Mouse (Mus musculus): ENCODE results near the gene Lhfpl5.
A peak's percentile ranks its signal among the peaks of the same experiment; 100 is the strongest.
"Not testable (repeated sequence)": the region's sequence is repeated elsewhere in the genome, so short reads cannot be mapped to it uniquely, and the experiment has no call there.

Gene Lhfpl5

DNA sequence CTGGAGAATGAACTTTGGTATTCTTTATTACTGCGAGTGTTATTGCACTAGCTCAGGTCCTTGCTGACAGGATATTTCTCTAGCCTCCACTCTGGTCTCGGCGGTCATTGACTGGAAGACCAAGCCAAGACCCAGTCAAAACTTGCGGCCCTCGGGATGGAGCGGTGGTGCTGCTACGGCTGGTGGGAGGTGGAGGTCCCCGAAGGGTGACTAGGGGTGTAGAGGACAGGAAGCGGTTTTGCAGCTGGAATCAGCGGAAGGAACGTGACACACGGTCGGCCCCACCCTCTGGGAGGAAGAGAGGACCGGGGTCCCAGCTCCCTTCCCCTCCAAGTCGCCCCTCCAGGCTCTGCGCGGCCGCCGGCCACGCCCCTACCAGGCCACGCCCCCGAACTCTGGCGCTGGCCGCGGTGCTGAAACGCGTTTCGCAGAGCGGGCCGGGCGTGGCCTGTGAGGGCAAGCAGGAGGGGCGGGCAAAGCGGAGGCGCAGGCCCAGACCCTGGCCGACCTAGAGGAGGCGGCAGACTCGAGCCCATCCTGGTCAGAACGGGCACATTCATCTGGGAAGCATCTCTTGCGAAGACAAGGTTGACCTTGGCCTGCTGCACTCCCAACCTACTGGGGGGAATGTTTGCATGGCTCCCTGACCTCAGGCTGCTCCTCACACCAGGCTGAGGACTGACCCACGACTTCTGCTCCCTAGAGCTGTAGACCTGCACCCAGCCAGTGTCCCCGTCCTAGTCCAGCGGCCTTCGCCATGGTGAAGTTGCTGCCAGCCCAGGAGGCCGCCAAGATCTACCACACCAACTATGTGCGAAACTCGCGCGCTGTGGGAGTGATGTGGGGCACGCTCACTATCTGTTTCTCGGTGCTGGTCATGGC lies at the start of gene Lhfpl5:
TSS of gene Lhfpl5 (plus strand) at position 398 of the 882 bp plus-strand sequence.
- no peak for DNase-seq

DNA sequence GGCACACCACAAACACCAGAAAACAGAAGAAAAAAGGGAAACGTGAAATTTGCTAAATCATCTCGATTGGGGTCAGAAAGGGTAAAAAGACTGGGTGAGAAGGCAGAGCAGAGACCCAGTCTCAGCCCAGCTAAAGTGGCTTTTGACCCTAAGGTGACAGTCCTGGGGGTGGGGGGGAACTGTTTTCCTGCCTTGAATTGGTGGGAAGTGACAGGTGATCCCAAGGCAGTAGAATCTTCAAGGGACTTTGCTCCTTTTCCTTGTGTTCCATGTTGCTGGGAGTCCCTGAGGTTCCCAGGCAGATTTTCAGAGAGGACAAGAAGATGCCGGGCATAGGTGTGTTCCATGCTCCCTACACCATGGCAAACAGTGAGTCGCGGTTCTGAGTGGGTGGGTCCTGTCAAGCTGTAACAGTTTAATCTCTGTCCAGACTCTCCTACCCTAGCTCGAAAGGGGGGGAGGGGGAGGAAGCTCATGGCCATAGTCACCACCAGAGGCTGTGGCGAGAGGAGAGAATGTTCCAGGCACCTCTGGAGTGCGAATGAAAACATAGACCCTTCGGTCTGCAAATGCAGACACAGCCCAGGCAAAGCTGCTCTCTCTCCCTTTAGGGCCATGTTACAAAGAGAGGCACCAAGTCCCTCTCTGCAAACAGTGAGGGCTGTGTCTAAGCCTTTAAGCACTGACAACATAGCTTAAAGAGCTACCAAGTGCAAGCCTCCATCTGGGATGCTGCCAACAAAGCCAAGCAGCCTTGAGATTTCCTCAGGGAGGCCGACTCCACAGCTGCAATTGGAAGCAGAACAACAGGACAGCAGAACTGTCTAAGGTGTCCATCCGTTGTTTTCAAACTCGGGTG lies 48.0 kb upstream of the Lhfpl5 start:
- DNase-seq = peak; percentile 25

DNA sequence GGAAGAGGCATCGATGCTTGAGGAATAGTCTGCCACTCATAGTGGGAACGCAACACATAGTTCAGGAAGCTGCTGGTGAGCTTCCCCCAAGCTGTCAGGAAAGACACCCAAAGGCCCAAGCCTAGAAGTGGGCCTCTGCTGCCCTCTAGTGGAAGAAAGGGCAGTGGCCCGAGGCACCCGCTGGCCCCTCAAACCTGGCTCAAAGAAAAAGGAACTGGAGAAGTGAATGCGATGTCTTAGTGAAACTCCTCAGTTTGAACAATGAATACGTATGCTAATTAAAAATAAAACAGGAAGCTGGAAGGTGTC lies 47.4 kb upstream of the Lhfpl5 start:
- peak; percentile 92 for DNase-seq

DNA sequence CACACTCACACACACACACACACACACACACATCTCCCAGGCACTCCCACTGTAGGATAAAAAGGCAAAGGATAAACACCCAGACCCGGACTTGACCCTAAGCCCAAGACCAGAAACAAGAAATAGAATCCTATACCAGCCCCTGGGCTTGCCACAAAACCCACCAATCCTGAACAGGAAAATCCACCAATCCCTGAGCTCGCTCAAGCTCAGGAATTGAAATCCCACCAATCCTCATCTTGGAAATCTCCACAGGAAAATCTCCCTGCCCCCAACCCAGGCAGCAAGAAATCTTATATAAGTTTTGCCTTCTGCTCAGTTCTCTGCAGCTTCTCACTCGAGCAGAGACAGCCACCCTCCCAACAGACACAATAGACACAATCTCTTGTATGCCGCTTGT lies 46.3 kb upstream of the Lhfpl5 start:
- no peak for DNase-seq

DNA sequence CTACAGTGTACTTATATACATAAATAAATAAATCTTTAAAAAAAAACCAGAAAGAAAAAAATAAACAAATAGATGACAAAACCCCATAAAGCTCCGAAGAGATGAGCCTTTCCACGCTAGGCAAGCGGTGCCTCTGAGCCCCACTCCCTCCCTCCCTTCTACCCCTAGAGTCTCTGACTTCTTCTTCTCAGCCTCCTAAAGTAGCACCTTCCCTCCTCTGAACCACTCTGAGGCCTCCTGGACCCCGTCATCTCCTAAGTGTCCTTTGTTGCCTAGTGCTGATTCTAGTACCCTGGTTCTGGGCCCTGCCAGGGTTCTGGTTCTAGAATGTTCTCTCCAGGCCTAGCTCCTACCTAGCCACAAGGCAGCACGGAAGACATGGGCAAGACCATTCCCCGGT lies 44.9 kb upstream of the Lhfpl5 start, which contains the start of gene Armc12:
TSS of gene Armc12 (plus strand) at position 301 of the 400 bp plus-strand sequence.
- DNase-seq = no peak

DNA sequence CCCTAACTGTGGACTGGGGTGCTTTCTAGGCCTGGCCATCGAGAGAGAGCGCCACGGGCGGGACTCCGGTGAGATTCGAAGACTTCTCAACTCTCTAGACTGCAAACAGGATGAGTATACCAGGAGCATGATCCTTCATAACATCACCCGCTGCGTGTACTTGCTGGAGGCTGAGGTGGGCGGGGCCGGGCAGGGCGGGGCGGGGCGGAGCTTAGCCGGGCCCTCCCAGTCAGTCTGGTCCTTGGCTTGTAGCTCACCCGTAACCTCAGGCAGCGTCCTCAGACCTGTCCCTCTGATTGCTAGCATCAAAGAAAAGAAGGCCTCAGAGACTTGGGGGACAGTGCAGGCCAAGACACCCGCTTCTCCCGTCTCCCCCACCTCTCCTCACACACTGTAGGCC lies 43.5 kb upstream of the Lhfpl5 start:
- DNase-seq = no peak

DNA sequence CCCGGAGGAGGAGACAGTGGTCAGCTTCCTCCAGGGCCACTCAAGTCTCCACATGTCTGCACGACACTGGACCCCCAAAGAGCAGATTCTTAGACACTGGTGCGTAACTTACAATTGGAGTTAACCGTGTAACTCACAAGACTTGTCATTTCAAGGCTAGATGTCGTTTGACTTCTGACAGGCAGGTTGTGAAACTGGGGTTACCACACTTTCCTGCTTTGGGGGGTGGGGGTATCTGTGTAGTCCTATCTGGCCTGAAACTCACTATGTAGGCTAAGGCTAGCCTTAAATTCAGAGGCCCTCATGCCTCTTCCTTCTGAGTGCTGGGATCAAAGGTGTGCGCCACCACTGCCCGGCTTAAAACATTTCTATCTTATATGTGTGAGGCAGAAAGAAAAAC lies 42.9 kb upstream of the Lhfpl5 start:
- no peak for DNase-seq

DNA sequence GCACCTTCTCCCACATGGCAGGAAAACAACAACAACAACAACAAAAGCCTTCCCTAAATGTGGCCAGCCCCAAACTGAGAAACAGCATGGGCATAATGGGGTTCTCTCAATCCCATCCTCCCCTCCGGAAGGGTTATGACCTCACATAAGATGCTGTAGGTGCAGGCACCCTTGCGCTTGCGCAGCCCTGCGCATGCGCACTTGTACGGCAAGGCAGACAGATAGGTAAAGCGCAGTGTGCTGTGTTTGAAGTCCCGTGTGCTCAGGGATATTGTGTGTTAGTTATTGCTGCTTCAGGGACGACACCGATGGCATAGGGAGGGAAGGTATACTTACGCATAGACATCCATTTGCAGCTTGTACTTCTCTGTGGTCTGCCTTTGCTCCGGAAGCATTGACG lies 42.1 kb upstream of the Lhfpl5 start:
- no peak for DNase-seq

DNA sequence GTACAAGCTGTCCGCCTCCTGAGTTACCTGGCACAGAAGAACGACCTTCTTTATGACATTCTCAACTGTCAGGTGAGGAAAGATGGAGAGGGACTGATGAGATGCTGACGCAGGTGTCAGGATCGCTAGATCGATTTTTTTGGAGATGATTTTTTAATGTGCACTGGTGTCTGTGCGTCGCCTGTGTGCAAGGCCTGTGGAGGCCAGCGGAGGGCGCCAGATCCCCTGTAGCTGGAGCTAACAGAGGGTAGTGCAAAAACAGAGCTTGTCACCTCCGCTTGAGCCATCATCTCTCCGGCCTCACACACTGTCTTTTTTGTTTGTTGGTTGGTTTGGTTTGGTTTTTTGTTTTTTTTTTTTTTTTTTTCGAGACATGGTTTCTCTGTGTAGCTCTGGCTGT lies 37.6 kb upstream of the Lhfpl5 start:
- no peak for DNase-seq

DNA sequence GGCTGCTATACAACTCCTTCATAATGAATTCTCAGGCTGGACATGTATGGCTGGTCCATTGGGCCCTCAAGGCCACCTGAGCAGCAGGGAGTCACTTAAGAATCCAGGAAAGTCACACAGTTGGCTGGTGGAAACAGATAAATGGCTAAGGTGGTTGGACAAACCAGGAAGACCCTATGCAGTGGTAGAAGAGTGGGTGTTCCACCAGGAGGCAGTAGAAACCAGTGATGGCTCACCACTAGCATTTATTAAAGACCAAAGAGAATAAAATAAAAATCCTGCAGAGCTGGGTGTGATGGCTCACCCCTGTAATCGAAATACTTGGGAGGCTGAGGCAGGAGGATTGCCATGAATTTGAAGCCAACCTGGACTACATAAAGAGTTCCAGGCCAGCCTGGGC lies 28.5 kb upstream of the Lhfpl5 start:
- DNase-seq = peak; percentile 48

DNA sequence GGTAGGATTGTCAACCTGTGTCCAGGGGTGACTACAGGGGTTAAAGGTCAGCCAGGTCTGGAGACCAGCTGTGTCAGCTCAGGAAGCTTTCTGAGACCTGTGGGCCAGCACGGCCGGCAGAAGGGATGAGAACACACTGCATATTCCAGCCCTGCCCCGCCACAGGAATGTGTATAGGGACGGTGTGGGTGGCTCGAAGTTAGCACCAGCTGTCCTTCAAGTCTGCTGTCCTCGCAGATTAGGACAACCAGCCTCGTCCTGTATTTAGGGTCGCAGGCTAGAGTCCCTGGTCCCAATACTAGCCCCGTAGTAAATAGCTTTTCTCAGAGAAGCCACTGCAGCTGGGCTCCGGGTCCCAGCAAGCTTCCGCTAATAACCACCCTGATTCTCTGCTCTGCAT lies 26.9 kb upstream of the Lhfpl5 start:
- no peak for DNase-seq

DNA sequence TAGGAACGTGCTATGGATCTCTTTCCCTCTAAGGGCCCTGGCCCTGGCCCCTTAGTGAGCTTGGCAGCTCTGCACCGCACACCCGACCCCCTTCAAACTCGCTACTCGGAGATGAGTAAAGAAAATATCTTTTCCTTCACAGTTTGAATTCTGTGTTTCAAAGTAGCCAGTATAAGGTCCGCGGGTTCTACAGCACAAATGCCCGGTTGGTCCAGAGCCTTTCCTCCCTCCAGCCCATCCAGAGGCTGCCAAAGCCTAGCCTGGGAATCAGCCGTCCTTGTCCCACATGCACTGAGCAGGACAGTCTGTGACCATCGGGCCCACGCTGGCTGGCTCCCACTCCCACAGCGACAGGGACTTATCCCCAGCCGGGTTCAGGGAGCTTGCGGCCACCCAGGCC lies 26.3 kb upstream of the Lhfpl5 start, which contains the start of gene Clpsl2:
TSS of gene Clpsl2 (plus strand) at position 301 of the 400 bp plus-strand sequence.
- DNase-seq = no peak

DNA sequence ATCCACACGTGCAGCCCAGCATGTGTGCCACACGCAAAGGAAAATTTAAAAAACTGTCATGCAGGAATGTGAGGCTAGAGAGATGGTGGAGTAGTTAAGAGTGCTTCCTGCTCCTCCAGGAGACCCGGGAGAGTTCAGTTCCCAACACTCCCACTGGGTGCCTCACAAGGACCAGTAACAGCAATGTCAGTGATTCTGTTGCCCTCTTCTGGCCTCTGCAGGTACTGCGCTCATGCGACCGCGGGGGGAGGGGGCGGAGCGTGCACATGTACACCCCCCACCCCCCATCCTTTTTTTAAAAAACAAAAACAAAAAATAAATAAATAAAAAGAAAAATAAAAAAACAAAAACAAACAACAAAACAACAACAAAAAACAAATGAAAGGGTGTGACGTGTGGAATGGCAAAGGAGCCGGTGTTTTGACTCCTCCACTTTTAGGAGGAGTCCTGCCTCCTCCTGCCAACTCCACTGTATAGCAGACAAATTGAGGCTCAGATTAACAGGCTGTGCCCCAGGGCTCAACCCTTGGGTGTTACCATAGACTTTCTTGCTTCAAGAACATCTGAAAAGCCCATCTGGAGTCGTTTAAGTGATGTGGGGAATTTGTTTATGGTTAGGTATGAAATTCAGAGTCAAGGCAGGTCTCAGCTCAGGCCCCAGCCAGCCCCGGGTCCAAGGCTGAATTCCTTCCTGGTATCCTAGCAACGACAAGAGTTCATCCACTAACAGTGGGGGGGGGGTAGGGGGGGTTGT lies 22.2 kb upstream of the Lhfpl5 start:
- peak; percentile 89 for DNase-seq

DNA sequence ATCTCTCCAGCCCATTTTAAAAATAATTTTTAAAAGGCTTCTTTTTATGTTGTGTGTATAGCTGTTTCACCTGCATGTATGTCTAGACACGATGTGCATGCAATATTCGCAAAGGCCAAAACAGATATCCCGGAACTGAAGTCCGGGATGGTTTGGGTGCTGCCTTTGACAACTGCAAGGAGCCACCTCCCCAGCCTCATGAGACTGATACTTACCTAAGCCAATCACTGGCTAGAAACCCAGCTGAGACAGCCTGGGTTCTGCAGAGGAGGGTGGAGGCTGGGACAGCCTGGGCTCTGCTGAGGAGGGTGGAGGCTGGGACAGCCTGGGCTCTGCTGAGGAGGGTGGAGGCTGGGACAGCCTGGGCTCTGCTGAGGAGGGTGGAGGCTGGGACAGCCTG lies 21.4 kb upstream of the Lhfpl5 start:
- DNase-seq = not testable (repeated sequence)

DNA sequence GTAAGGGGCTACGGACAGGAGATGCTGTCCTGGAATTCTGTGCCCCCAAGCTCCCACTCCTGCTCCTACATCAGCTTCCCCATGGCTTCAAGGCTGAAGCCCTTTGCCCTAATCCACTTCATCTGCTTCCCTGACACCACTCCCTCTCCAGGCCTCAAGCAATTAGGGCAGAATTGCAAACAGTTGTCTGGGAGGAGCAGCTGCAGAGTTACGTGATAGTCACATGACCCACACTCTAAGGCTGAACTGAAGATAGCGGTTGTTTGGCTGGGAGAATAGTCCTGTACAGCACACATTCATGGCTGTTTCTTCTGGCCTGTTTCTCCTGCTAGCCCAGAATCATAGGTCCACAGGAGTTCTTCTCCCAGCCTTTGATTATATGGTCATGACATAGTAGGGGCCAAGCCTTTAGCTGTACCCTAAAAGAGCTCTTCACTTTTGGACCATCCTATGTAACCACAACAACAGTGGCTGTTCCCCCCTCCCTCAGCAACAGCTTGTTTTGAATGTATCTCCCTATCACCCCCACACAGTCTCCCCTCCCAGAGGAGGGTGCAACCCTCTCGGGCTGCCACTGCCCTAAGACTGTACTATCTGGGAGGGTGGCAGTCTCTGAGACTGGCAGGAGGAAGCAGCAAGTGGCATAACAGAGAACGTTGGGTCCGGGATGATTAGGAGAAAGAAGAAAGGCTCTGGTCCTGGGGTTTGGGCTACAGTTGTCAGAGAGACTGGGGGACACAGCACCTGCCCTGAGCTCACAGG lies 18.6 kb upstream of the Lhfpl5 start:
- DNase-seq = no peak

DNA sequence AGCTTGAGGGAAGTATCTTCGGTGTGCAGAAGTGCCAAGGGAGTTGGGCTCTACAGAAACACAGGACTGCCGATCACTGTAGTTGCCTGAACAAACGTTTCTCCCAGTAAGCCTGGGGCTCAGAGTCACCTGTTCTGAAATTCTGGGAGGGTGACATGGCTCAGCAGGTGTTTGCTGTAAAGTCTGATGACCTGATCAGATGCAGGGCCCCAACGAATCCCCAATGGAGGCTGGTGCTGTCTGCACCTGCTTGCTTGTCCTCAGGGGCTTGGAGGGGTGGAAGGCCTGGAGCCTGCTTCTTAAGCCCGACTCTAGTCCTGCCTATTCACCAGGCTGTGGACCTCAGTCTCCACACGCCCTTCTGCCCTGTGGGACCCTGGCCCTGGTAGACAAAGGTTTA lies 17.7 kb upstream of the Lhfpl5 start:
- no peak for DNase-seq

DNA sequence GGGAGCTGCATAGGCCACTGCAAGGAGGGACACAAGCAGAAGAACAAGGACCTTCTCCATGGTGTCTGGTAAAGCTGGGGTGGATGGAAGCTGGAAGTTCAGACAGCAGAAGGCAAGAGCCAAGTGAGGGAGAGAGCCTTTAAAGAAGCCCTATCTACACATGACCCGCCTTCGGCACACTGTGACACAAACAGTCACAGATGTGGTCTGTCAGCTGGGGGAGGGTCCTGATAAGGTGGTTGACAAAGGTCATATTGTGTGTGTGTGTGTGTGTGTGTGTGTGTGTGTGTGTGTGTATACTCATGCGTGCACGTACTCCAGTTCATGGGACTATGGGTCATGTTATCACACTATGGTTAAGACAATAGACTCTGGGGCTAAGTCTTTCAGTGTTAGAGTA lies 14.8 kb upstream of the Lhfpl5 start, which contains the start of gene Clps:
TSS of gene Clps (minus strand) at position 169 of the 400 bp plus-strand sequence.
- no peak for DNase-seq

DNA sequence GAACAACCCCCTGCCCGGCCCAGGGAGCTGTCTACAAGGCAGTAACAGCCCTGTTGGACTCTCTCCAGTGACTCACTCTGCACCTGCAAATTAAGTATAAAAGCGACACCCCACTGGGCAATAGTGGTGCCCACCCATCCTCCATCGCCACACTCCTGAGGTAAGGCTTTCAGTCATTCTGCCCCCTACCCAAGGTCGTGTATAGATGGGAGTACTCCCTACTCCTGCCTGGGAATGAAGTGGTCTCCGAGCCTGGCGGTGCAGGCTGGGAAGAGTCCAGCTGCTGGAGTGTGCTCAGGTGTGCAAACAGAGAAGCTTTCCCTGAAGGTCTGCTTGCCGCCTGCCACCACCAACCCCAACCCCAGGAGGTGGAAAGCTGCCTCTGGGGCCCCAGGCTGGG lies 13.8 kb upstream of the Lhfpl5 start:
- DNase-seq = peak; percentile 16

DNA sequence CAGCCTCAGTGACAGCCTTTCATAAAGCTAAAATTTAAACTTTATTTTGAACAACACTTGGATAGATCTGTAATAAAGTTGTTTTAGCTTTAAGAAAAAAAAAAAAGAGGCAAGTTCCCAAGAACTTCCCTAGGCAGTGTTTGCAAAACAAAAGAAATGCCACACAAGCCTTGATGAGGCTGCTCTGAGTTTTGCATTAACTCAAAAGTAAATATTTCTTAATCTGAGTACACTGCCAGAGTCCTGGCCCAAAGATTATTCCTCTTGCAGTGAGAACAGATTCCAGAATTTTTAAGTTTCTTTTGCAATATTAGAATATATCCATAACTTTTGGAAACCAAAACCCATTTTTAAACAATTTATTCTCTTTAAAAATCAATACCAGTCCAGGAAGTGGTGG lies 10.3 kb upstream of the Lhfpl5 start:
- peak; percentile 15 for DNase-seq

DNA sequence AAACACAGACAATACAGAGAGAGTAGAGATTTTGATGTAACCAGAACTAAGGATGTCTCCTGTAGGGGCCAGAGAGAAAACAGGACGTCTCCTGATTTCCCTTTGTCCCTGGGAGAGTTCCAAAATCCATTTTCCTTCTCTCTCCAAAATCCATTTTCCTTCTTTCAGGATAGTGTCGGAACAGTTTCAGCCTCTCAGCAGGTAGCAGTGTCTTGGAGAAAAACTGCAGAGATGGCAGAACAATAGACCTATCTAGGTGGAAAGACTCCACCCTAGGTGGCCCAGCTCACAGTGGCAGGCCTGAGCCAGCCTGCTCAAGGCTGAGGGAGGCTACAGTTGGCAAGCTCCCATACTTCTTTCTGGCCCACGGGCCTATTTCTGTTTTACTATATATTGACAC lies 7.9 kb upstream of the Lhfpl5 start:
- no peak for DNase-seq

DNA sequence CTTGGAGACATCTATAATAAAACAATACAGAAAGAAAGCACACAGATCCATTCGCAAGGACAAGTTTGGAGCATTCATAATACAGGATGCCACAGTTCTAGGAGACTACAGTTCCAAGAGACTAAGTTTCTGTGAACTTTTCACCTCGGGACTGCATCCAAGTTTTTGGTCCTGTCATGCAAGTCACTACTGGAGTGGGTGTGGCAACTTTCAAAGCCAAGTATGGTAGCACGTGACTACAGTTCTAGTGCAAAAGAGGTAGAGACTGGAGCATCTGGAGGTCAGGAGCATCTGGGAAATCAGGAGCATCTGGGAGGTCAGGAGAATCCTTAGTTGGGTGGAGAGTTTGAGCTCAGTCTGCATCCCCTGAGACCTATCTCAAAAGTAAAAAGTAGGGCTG lies 3.6 kb upstream of the Lhfpl5 start:
- no peak for DNase-seq

DNA sequence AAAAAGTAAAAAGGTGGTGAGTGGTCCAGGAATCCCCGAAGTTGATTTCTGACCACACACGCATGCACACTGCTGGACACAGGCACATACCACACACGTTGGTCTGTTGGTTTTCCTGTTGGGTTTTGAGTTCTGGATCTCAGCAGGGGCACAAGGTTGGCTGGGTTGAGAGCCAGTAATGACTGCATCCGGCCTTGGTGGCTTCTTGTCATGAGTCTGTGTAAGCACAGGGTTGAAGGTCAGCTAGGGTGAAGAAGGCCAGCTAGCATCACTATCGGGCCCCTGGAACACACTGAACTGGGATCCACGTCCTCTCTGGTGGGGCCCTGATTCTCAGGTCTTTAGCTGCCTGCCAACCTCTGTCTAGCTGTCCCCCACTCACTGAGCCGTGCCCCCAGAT lies 2.9 kb upstream of the Lhfpl5 start:
- no peak for DNase-seq
